Mouse (Mus musculus): Measurements from ENCODE around the gene Anapc2. TPM values are rescaled to one million over a fixed set of nuclear protein-coding genes. Genes with fewer than 3 reads are reported as not detected.

The Anapc2 gene
- polyA plus RNA-seq, 1 experiment = 82.6 TPM

GRCm38 (mm10) chr2:25227406-25227805, 44.9 kb upstream of the Anapc2 start:
- Histone ChIP-seq H3K27ac (ENCODE audit: insufficient read depth, low read depth, low read length) (no peak overlapping the region), H3K27me3 (replicated peaks; ENCODE audit: control insufficient read depth, insufficient read depth, low read length) (no peaks in the 10 kb centered on the region), H3K4me1 (ENCODE audit: control insufficient read depth, insufficient read depth, low read length) (no peaks in the 10 kb centered on the region; the same call in 1 of the 2 replicates), H3K36me3 (ENCODE audit: control insufficient read depth, insufficient read depth, low read length) (no peaks in the 10 kb centered on the region), H3K4me3 (ENCODE audit: insufficient read depth, low read depth, low read length) (no peak overlapping the region)
- DNase-seq = no peak
- TF ChIP-seq CTCF (conservative IDR thresholded peaks at IDR 0.05; ENCODE audit: insufficient read depth, insufficient read length, low read depth, low read length) (no peak), POLR2A (IDR thresholded peaks at IDR 0.05; ENCODE audit: low read depth, low read length) (no peak)
- 86% methylated on average over 4 of the region's 4 CpGs for WGBS

- Histone ChIP-seq H3K36me3 (ENCODE audit: control insufficient read depth, insufficient read depth, low read length) (no peaks in the 10 kb centered on the region), H3K4me1 (ENCODE audit: control insufficient read depth, insufficient read depth, low read length) (no peaks in the 10 kb centered on the region; the same call in 1 of the 2 replicates), H3K27ac (ENCODE audit: insufficient read depth, low read depth, low read length) (peak overlapping the region; percentile 32), H3K27me3 (replicated peaks; ENCODE audit: control insufficient read depth, insufficient read depth, low read length) (no peaks in the 10 kb centered on the region), H3K4me3 (ENCODE audit: insufficient read depth, low read depth, low read length) (peak overlapping the region; percentile 4)
- WGBS = under 1% methylated on average over 7 of the region's 7 CpGs
- DNase-seq = peak; percentile 96
- TF ChIP-seq POLR2A (IDR thresholded peaks at IDR 0.05; ENCODE audit: low read depth, low read length) (peak; percentile 10), CTCF (conservative IDR thresholded peaks at IDR 0.05; ENCODE audit: insufficient read depth, insufficient read length, low read depth, low read length) (peak; percentile 93)
Observed at GRCm38 (mm10) chr2:25228431-25228889, 43.8 kb upstream of the Anapc2 start.

- no peaks in the 10 kb centered on the region for H3K36me3 ChIP-seq (ENCODE audit: control insufficient read depth, insufficient read depth, low read length)
- no peaks in the 10 kb centered on the region; the same call in 1 of the 2 replicates for H3K4me1 ChIP-seq (ENCODE audit: control insufficient read depth, insufficient read depth, low read length)
- H3K27ac ChIP-seq (ENCODE audit: insufficient read depth, low read depth, low read length) = no peak overlapping the region
- no peak overlapping the region for H3K4me3 ChIP-seq (ENCODE audit: insufficient read depth, low read depth, low read length)
- no peak for TF ChIP-seq POLR2A (IDR thresholded peaks at IDR 0.05; ENCODE audit: low read depth, low read length)
- TF ChIP-seq CTCF (conservative IDR thresholded peaks at IDR 0.05; ENCODE audit: insufficient read depth, insufficient read length, low read depth, low read length) = no peak
- no peaks in the 10 kb centered on the region for H3K27me3 ChIP-seq (replicated peaks; ENCODE audit: control insufficient read depth, insufficient read depth, low read length)
- DNase-seq = no peak
- 74% methylated on average over 6 of the region's 6 CpGs for WGBS
Observed at GRCm38 (mm10) chr2:25228995-25229530, 43.2 kb upstream of the Anapc2 start.

- no peaks in the 10 kb centered on the region for H3K27me3 ChIP-seq (replicated peaks; ENCODE audit: control insufficient read depth, insufficient read depth, low read length)
- H3K4me3 ChIP-seq (ENCODE audit: insufficient read depth, low read depth, low read length) = no peak overlapping the region
- no peaks in the 10 kb centered on the region; the same call in 1 of the 2 replicates for H3K4me1 ChIP-seq (ENCODE audit: control insufficient read depth, insufficient read depth, low read length)
- DNase-seq = no peak
- TF ChIP-seq CTCF (conservative IDR thresholded peaks at IDR 0.05; ENCODE audit: insufficient read depth, insufficient read length, low read depth, low read length) = no peak
- no peak for TF ChIP-seq POLR2A (IDR thresholded peaks at IDR 0.05; ENCODE audit: low read depth, low read length)
- H3K27ac ChIP-seq (ENCODE audit: insufficient read depth, low read depth, low read length) = no peak overlapping the region
- 92% methylated on average over 5 of the region's 5 CpGs for WGBS
- H3K36me3 ChIP-seq (ENCODE audit: control insufficient read depth, insufficient read depth, low read length) = no peaks in the 10 kb centered on the region
Observed at GRCm38 (mm10) chr2:25229582-25229981, 42.7 kb upstream of the Anapc2 start.

GRCm38 (mm10) chr2:25230581-25230980, 41.7 kb upstream of the Anapc2 start:
- no peak for DNase-seq
- Histone ChIP-seq H3K27ac (ENCODE audit: insufficient read depth, low read depth, low read length) (no peak overlapping the region), H3K4me3 (ENCODE audit: insufficient read depth, low read depth, low read length) (no peak overlapping the region), H3K4me1 (ENCODE audit: control insufficient read depth, insufficient read depth, low read length) (peaks cover 2% of the 10 kb centered on the region; the same call in 1 of the 2 replicates), H3K36me3 (ENCODE audit: control insufficient read depth, insufficient read depth, low read length) (no peaks in the 10 kb centered on the region), H3K27me3 (replicated peaks; ENCODE audit: control insufficient read depth, insufficient read depth, low read length) (no peaks in the 10 kb centered on the region)
- 78% methylated on average over 7 of the region's 7 CpGs for WGBS
- no peak for TF ChIP-seq POLR2A (IDR thresholded peaks at IDR 0.05; ENCODE audit: low read depth, low read length)
- TF ChIP-seq CTCF (conservative IDR thresholded peaks at IDR 0.05; ENCODE audit: insufficient read depth, insufficient read length, low read depth, low read length) = no peak

GRCm38 (mm10) chr2:25231038-25231437, 41.2 kb upstream of the Anapc2 start:
- H3K27me3 ChIP-seq (replicated peaks; ENCODE audit: control insufficient read depth, insufficient read depth, low read length) = no peaks in the 10 kb centered on the region
- no peak for TF ChIP-seq POLR2A (IDR thresholded peaks at IDR 0.05; ENCODE audit: low read depth, low read length)
- no peak for TF ChIP-seq CTCF (conservative IDR thresholded peaks at IDR 0.05; ENCODE audit: insufficient read depth, insufficient read length, low read depth, low read length)
- 70% methylated on average over 12 of the region's 12 CpGs for WGBS
- no peak overlapping the region for H3K4me3 ChIP-seq (ENCODE audit: insufficient read depth, low read depth, low read length)
- no peak for DNase-seq
- no peak overlapping the region for H3K27ac ChIP-seq (ENCODE audit: insufficient read depth, low read depth, low read length)
- peaks cover 7% of the 10 kb centered on the region for H3K4me1 ChIP-seq (ENCODE audit: control insufficient read depth, insufficient read depth, low read length)
- H3K36me3 ChIP-seq (ENCODE audit: control insufficient read depth, insufficient read depth, low read length) = no peaks in the 10 kb centered on the region

GRCm38 (mm10) chr2:25233421-25233820, 38.9 kb upstream of the Anapc2 start:
- peaks cover 12% of the 10 kb centered on the region for H3K4me1 ChIP-seq (ENCODE audit: control insufficient read depth, insufficient read depth, low read length)

More at GRCm38 (mm10) chr2:25233421-25233820, 38.9 kb upstream of the Anapc2 start:
- H3K4me3 ChIP-seq (ENCODE audit: insufficient read depth, low read depth, low read length) = peak overlapping the region; percentile 29
- peak overlapping the region; percentile 65 for H3K27ac ChIP-seq (ENCODE audit: insufficient read depth, low read depth, low read length)
- TF ChIP-seq CTCF (conservative IDR thresholded peaks at IDR 0.05; ENCODE audit: insufficient read depth, insufficient read length, low read depth, low read length) (no peak), POLR2A (IDR thresholded peaks at IDR 0.05; ENCODE audit: low read depth, low read length) (no peak)
- 62% methylated on average over 4 of the region's 4 CpGs for WGBS
- no peaks in the 10 kb centered on the region for H3K36me3 ChIP-seq (ENCODE audit: control insufficient read depth, insufficient read depth, low read length)
- DNase-seq = no peak
- H3K27me3 ChIP-seq (replicated peaks; ENCODE audit: control insufficient read depth, insufficient read depth, low read length) = no peaks in the 10 kb centered on the region
